Mouse (Mus musculus): ENCODE measurements at regions not wholly inside any gene's neighbourhood (a gene's known extent, or its start where the extent isn't known, plus 50 kb on each side); places are given as distances from the start of the nearest gene placed in this dataset.
"Not testable (repeated sequence)": the region's sequence is repeated elsewhere in the genome, so short reads cannot be mapped to it uniquely, and the experiment has no call there.

DNA sequence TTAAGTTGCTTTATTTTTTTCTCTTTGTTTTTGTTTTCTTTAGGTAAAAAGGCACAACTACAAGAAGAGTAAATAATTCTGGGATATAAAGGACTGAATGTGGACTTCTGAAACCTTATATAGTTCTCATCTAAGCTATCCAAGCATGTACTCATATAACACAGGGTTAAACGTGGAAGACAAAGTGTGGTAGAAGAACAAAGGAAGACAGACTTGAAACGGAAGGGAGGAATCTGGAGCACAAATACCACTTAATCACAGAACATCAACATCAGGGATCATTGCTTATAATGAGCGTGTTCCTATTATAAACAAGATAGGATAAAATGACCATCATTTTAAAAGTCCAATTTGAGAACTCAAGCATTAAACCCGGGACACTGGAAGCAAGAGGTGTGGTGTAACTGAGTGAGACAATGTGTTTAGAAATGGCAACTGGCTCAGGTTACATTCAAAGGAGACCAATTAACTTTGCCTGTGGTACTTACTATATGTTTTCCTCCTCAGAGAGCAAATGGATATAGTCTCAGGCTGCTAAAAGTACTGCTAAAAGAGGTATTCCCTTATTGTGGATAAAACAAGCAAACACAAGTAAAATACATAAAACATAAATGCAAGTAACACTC, 96.1 kb upstream of the Hdgfl1 start:
- Histone ChIP-seq H3K4me3 (ENCODE audit: insufficient read depth, low read depth, low read length) (no peak overlapping the region), H3K4me1 (ENCODE audit: control insufficient read depth, insufficient read depth, insufficient read length, low read length) (no peaks in the 10 kb centered on the region), H3K27ac (replicated peaks; ENCODE audit: low read depth, low read length) (no peak overlapping the region)

DNA sequence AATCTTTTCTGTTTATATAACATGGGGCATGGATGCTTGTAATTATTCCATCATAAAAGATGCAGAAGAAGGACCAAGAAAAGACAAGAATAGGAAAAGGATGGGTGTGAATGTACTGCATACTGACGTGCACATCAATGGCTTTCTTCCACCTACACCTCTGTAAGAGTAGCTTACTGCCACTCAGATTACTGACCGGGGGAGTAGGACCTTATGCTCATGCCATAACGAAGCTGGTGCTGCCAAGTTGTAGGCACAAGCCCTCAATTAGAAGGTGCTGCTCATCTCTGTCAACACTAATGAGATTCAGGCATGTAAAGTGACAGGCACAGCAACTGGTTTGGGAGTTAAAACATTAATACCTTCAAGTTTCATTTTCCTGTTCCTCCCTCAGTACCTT, 97.8 kb upstream of the Hdgfl1 start:
- Histone ChIP-seq H3K4me3 (ENCODE audit: insufficient read depth, low read depth, low read length) (no peak overlapping the region), H3K4me1 (ENCODE audit: control insufficient read depth, insufficient read depth, insufficient read length, low read length) (no peaks in the 10 kb centered on the region), H3K27ac (replicated peaks; ENCODE audit: low read depth, low read length) (no peak overlapping the region)

DNA sequence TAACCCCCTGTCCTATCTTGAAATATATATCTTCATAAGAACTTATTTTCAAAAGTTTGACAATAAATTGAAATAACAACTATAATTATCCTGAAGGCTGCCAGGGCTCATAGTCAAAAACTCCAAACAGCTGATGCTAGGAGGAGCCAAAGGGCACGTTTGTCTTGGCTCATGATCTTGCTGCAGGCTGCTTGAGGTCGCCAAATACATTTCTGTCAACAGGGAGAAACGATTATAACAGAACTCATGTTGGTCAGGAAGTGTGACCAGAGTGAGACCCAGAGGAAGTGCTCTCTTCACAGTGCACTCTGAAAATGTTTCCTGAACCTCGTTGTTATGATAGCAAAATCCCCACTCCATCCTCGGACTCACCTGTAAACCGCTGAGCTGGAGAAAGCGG, 140.9 kb upstream of the Prl start:
- Histone ChIP-seq H3K4me1 (ENCODE audit: control insufficient read depth, insufficient read depth, insufficient read length, low read length) (no peaks in the 10 kb centered on the region), H3K4me3 (ENCODE audit: insufficient read depth, low read depth, low read length) (no peak overlapping the region), H3K27ac (replicated peaks; ENCODE audit: low read depth, low read length) (no peak overlapping the region)

DNA sequence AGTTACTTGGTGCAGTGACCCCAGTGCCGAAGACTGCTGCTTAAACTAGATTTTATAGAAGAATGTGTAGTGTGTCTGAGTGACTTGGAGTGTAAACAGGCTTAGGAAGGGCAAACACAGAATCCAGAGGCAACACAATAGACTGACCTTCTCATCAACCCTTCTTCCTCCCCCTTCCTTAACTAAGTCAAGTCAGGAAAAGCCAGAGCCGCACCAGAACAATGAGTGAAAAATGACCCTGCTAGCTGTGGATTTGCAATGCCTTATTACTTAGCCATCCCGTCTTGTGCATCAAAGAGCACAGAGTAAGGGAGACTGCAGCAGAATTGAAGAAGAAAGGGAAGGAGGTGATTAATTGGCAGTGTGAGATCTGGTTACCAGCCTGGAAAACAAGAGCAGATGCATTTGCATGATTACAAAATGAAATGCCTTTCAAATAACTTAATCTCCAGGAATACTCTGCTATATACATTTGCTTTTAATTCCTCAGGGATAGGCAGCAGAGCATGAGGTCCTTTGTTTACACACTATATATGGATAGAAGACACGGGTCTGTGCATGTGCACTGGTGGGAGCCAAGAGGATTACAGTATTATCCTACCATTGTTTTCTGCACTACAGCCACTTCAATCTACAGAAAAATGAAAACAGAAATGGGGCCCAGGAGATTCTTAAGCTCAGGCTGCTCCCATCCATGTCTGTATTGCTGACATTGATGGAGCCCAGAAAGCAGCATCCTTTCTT, 124.5 kb upstream of the Prl start:
- no peak overlapping the region for H3K4me3 ChIP-seq (ENCODE audit: insufficient read depth, low read depth, low read length)
- H3K27ac ChIP-seq (replicated peaks; ENCODE audit: low read depth, low read length) = no peak overlapping the region
- H3K4me1 ChIP-seq (ENCODE audit: control insufficient read depth, insufficient read depth, insufficient read length, low read length) = peaks cover 4% of the 10 kb centered on the region; the same call in 1 of the 2 replicates

DNA sequence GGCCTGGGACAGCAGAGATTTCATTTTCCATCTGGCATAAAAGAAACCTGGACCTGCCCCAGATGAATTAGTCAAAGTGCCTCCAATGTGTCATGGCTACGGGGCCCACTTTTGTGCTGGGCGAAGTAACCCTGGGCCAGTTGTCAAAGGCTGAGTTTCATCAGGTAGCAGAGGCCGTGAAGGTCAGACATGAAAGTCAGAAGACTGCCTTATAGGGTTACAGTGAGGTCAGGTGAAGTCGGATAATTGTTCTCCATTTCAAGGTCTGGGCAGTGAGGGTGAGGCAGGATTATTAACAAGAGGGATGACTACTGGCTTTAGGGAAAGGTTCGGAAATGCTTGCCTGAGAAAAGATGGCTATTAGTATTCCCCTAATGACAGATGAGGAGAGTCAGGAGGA, 123.5 kb upstream of the Prl start:
- Histone ChIP-seq H3K4me1 (ENCODE audit: control insufficient read depth, insufficient read depth, insufficient read length, low read length) (peaks cover 4% of the 10 kb centered on the region; the same call in 1 of the 2 replicates), H3K4me3 (ENCODE audit: insufficient read depth, low read depth, low read length) (no peak overlapping the region), H3K27ac (replicated peaks; ENCODE audit: low read depth, low read length) (no peak overlapping the region)

DNA sequence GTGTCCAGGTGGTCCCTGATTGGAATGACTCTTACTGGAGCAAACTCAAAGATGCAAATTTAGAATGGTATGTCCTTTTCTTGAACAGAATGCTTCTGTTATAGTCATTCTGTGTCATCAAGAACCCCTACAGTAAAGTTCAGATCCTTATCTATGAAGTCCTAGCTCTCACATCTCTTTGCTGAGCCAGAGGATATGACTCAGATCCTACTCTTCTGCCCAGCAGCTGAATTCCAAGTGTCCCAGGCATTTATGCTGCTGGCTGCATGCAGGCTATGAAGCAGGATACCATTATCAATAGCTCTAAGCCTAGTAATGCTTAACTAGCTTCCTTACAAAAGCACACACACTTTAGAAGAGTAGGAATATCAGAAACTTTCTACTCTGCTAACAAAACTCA, 116.9 kb upstream of the Prl start:
- H3K4me3 ChIP-seq (ENCODE audit: insufficient read depth, low read depth, low read length) = no peak overlapping the region
- peak overlapping the region; percentile 37; the same call in 1 of the 2 replicates for H3K27ac ChIP-seq (replicated peaks; ENCODE audit: low read depth, low read length)

DNA sequence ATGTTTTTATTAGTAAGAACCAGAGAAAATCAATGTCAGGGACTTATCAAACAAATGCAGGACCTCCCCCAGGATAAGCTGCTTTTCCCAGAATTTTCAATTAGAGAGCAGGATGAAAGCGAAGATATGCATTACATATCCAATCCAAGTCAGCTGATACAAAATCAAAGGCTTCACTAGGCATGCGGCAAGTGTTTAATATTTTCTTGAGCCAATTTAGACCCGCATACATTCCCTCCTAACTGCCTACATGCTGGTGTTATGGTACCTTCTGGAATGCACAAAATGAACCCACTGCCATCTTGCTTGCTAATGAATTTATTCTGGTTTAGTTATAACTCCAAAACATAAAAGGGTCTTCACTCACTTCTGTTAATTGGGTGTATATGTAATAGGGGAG, 112.9 kb upstream of the Prl start:
- Histone ChIP-seq H3K4me3 (ENCODE audit: insufficient read depth, low read depth, low read length) (no peak overlapping the region), H3K27ac (replicated peaks; ENCODE audit: low read depth, low read length) (no peak overlapping the region), H3K4me1 (ENCODE audit: control insufficient read depth, insufficient read depth, insufficient read length, low read length) (no peaks in the 10 kb centered on the region)

More for the DNA sequence above, 116.9 kb upstream of the Prl start:
- H3K4me1 ChIP-seq (ENCODE audit: control insufficient read depth, insufficient read depth, insufficient read length, low read length) = no peaks in the 10 kb centered on the region

DNA sequence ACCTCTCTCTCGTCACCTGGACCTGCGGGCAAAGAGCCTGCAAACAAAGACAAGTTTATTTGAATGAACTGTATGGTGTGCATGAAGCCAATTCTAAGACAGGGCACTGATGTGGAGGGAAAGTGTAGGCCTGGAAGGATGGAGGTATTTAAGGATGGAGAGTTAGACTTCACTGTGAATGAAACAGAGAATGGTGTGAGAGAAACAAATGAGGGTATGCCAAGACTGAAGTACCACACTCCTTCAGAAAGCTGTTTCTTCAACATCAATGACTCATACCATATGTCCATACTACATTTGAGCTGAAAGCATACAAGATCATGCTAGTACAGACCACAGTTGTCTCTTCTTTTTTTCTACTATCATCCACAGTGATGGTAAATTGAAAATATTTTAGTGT, 105.9 kb upstream of the Prl start:
- Histone ChIP-seq H3K4me3 (ENCODE audit: insufficient read depth, low read depth, low read length) (no peak overlapping the region), H3K27ac (replicated peaks; ENCODE audit: low read depth, low read length) (no peak overlapping the region), H3K4me1 (ENCODE audit: control insufficient read depth, insufficient read depth, insufficient read length, low read length) (no peaks in the 10 kb centered on the region)

DNA sequence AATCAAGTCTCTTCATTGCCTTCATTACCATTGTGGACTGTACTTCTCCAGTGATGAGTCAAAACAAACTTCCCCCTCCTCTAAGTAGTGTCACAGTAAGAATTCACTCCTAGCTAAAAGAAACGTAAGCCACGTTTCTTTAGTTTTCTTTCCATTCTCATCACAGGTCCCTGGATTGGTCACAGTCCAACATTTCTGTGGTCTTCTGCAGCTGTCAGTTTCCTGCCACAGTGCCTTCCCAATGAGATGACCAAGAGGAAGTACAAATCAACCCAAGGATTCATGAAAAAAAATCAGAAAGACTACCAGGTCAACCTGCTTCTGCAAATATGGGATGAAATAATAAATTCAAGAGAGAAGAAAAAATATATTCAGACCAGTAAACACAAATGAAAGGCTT, 103.5 kb upstream of the Prl start:
- no peak overlapping the region for H3K27ac ChIP-seq (replicated peaks; ENCODE audit: low read depth, low read length)
- H3K4me1 ChIP-seq (ENCODE audit: control insufficient read depth, insufficient read depth, insufficient read length, low read length) = no peaks in the 10 kb centered on the region
- no peak overlapping the region for H3K4me3 ChIP-seq (ENCODE audit: insufficient read depth, low read depth, low read length)

DNA sequence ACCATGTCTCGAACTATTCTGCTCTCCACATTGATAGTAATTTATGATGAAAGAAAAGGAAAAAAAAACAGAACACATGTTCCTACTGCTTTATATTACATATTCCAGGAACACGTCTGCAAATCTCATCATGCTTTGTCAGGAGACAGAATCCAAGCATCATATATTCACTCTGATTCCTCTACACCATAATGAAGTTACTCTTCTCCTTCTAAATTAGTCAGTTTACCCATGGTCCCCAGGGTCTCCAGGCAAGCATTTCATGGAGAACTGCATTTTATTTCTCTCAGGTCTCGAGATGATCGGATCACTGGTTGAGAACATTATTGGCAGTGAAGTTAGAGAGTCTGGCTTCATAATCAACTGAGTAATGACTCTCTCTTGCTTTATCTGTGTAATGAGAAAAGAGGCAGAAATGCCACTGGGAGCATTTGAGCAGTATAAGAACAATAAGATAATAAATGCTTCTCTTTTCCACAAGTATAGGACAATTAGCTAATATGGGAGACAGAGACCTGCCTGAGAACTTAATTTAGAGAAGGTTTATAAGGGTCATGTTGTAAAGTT, 97.8 kb upstream of the Prl start:
- H3K4me3 ChIP-seq (ENCODE audit: insufficient read depth, low read depth, low read length) = no peak overlapping the region
- H3K27ac ChIP-seq (replicated peaks; ENCODE audit: low read depth, low read length) = no peak overlapping the region
- H3K4me1 ChIP-seq (ENCODE audit: control insufficient read depth, insufficient read depth, insufficient read length, low read length) = no peaks in the 10 kb centered on the region

DNA sequence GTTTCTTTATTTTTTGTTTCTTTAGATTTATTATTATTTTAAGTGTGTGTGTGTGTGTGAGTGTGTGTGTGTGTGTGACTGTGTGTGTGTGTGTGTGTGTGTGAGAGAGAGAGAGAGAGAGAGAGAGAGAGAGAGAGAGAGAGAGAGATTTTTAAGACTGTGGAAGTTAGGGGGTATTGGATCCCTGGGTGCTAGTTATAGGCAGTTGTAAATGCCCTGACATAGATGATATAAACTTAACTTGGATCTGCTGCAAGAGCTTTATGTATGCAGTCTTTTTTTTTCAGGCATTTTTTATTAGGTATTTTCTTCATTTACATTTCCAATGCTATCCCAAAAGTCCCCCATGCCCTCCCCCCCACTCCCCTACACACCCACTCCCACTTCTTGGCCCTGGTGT, 96.8 kb upstream of the Prl start:
- H3K4me3 ChIP-seq (ENCODE audit: insufficient read depth, low read depth, low read length); H3K27ac ChIP-seq (replicated peaks; ENCODE audit: low read depth, low read length); H3K4me1 ChIP-seq (ENCODE audit: control insufficient read depth, insufficient read depth, insufficient read length, low read length): not testable (repeated sequence)

DNA sequence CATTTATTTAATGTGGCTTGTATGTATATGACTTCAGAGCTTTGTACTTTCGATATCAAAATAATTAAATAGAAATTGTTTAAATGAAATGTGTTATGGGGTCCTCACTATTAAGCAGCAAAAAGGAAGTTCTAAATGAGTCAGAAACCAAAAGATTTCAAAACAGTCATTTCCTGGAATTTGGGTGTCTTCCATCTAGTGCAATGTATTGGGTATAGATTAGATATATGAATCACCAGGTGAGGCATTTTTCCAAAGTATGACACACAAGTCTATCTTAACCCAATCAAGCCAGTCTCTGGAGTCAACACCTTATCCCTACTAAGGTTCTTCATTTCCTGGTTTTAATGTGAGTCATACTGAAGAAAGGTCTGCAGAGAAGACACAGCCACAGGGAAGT, 81.3 kb upstream of the Prl start:
- Histone ChIP-seq H3K27ac (replicated peaks; ENCODE audit: low read depth, low read length) (no peak overlapping the region), H3K4me3 (ENCODE audit: insufficient read depth, low read depth, low read length) (no peak overlapping the region), H3K4me1 (ENCODE audit: control insufficient read depth, insufficient read depth, insufficient read length, low read length) (no peaks in the 10 kb centered on the region)

DNA sequence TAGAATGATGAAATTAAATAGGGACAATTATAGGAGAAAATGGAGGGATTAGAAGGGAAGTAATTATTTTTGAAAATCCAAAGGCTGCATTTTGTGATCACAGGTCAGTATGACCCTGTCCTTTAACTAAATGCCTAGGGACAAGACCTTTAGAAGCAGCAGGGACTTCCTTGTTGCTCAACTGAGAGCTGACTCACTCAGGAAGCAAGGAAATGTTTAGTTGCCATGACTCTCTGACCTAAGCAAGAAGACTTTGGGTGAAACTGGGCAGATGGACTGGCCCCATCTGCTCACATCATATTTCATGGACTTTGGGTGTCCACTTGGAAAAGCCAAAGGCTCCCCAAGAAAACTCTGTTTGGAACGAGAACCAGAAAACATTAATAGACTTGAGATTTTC, 76.9 kb upstream of the Prl start:
- H3K4me3 ChIP-seq (ENCODE audit: insufficient read depth, low read depth, low read length) = no peak overlapping the region
- no peaks in the 10 kb centered on the region for H3K4me1 ChIP-seq (ENCODE audit: control insufficient read depth, insufficient read depth, insufficient read length, low read length)
- no peak overlapping the region for H3K27ac ChIP-seq (replicated peaks; ENCODE audit: low read depth, low read length)
